Mouse (Mus musculus) adrenal gland, adult 2 months (tissue): ENCODE data around the gene Ccr1. TPM values are rescaled to one million over a fixed set of nuclear protein-coding genes. Genes with fewer than 3 reads are reported as not detected.
A peak's percentile ranks its signal among the peaks of the same experiment; 100 is the strongest.
"Not testable (repeated sequence)": the region's sequence is repeated elsewhere in the genome, so short reads cannot be mapped to it uniquely, and the experiment has no call there.

ENCODE experiments used
- DNase-seq: peaks from one replicate; pipeline ENCODE4 v3.0.0; 2021
- long read RNA-seq: library from polyadenylated mRNA; stranded (forward); transcript quantifications from one replicate; pipeline ENCODE4 v2.0.0, GENCODE M21; 2021
- polyA plus RNA-seq: library from polyadenylated mRNA; depleted of rRNA; stranded (reverse); fragments of >200 nt; gene quantifications from 2 replicates; pipeline ENCODE4 v1.2.3, GENCODE M21; 2012; rRNA removed
- total RNA-seq, 2 experiments: library from RNA; stranded (reverse); gene quantifications; 2 replicates each; pipeline ENCODE4 v1.2.3; 2021

The Ccr1 gene
- total RNA-seq, result 1 to 10 TPM; 1.3 to 1.9 TPM
- polyA plus RNA-seq, result 0.82 and 0.88 TPM in 2 replicates
- long read RNA-seq, partial matches to known transcripts, result 0 of 1 reads
- long read RNA-seq, other reads (novel, unspliced or antisense), result 1 of 1 reads

- DNase-seq, result peak; percentile 4
Measured at GRCm38 (mm10) chr9:123968290-123968912, at the start of gene Ccr1. TSS of gene Ccr1 (minus strand) at chr9:123968692.

GRCm38 (mm10) chr9:124016048-124016447 is 47.6 kb upstream of the Ccr1 start:
- DNase-seq, result no peak

- DNase-seq, result no peak
Measured at GRCm38 (mm10) chr9:124014985-124015652, 46.6 kb upstream of the Ccr1 start.

GRCm38 (mm10) chr9:124013270-124013669 is 44.8 kb upstream of the Ccr1 start:
- no peak for DNase-seq

- DNase-seq, result no peak
Measured at GRCm38 (mm10) chr9:124012691-124013090, 44.2 kb upstream of the Ccr1 start.

- DNase-seq, result no peak
Measured at GRCm38 (mm10) chr9:123999784-124000183, 31.3 kb upstream of the Ccr1 start.

GRCm38 (mm10) chr9:123997719-123998118 is 29.2 kb upstream of the Ccr1 start:
- no peak for DNase-seq

- DNase-seq, result no peak
Measured at GRCm38 (mm10) chr9:123991312-123991906, 22.9 kb upstream of the Ccr1 start.

GRCm38 (mm10) chr9:123989671-123990070 is 21.2 kb upstream of the Ccr1 start:
- DNase-seq, result no peak

GRCm38 (mm10) chr9:123986217-123986616 is 17.7 kb upstream of the Ccr1 start:
- DNase-seq, result no peak

GRCm38 (mm10) chr9:123984943-123985342 is 16.5 kb upstream of the Ccr1 start:
- no peak for DNase-seq

- no peak for DNase-seq
Measured at GRCm38 (mm10) chr9:123982720-123983119, 14.2 kb upstream of the Ccr1 start.

- DNase-seq, result no peak
Measured at GRCm38 (mm10) chr9:123981909-123982308, 13.4 kb upstream of the Ccr1 start.

- not testable (repeated sequence) for DNase-seq
Measured at GRCm38 (mm10) chr9:123980858-123981475, 12.5 kb upstream of the Ccr1 start.

GRCm38 (mm10) chr9:123978308-123978707 is 9.8 kb upstream of the Ccr1 start, which contains the start of gene Ccr1l1:
TSS of gene Ccr1l1 (minus strand) at chr9:123978408.
- DNase-seq, result no peak

- DNase-seq, result no peak
Measured at GRCm38 (mm10) chr9:123976876-123977663, 8.6 kb upstream of the Ccr1 start.

- no peak for DNase-seq
Measured at GRCm38 (mm10) chr9:123975630-123976029, 7.1 kb upstream of the Ccr1 start.

GRCm38 (mm10) chr9:123966858-123967495 is 1.5 kb downstream of the Ccr1 start:
- not testable (repeated sequence) for DNase-seq

GRCm38 (mm10) chr9:123964776-123965175 is 3.7 kb downstream of the Ccr1 start:
- DNase-seq, result no peak

- no peak for DNase-seq
Measured at GRCm38 (mm10) chr9:123960161-123960560, 8.3 kb downstream of the Ccr1 start.

- no peak for DNase-seq
Measured at GRCm38 (mm10) chr9:123957911-123958413, 10.5 kb downstream of the Ccr1 start.
